Mouse (Mus musculus) forebrain, embryonic 15.5 days (tissue): ENCODE data around the gene Herc3. TPM values are rescaled to one million over a fixed set of nuclear protein-coding genes. Genes with fewer than 3 reads are reported as not detected.

Experiments used
- ATAC-seq: fragments of 200-750 bp; cut with Nextera tagmentation; replicated peaks from 2 replicates; pipeline ENCODE4 v1.8.0; 2017; ENCODE audit warnings: mild to moderate bottlenecking, moderate TSS enrichment, moderate library complexity
- H3K27ac ChIP-seq: fragments of 300-500 bp; sonication (generic); replicated peaks from 2 replicates; pipeline ENCODE4 v1.5.1; 2015; ENCODE audit warnings: mild to moderate bottlenecking, inconsistent platforms
- H3K27me3 ChIP-seq: fragments of 300-500 bp; sonication (generic); 2 replicates; pipeline ENCODE4 v1.6.1; 2015; ENCODE audit warnings: inconsistent platforms
- H3K36me3 ChIP-seq: fragments of 300-500 bp; sonication (generic); 2 replicates; pipeline ENCODE4 v1.6.1; 2015; ENCODE audit warnings: mild to moderate bottlenecking, inconsistent platforms
- H3K4me1 ChIP-seq: fragments of 300-500 bp; sonication (generic); 2 replicates; pipeline ENCODE4 v1.6.1; 2015; ENCODE audit warnings: inconsistent platforms
- H3K4me2 ChIP-seq: fragments of 300-500 bp; sonication (generic); replicated peaks from 2 replicates; pipeline ENCODE4 v1.6.1; 2015; ENCODE audit warnings: mild to moderate bottlenecking, inconsistent platforms
- H3K4me3 ChIP-seq: fragments of 300-500 bp; sonication (generic); 2 replicates; pipeline ENCODE4 v1.5.1; 2015; ENCODE audit warnings: mild to moderate bottlenecking, inconsistent platforms
- H3K9ac ChIP-seq: fragments of 300-500 bp; sonication (generic); replicated peaks from 2 replicates; pipeline ENCODE4 v1.6.1; 2015; ENCODE audit warnings: mild to moderate bottlenecking, inconsistent platforms
- H3K9me3 ChIP-seq: fragments of 300-500 bp; sonication (generic); 2 replicates; pipeline ENCODE4 v1.6.1; 2016; ENCODE audit warnings: inconsistent platforms
- WGBS: fragments of 180-500 bp; shearing (Covaris S2); methylation state at CpG from one replicate; pipeline ENCODE4 v1.1.7; 2015; ENCODE audit warnings: mixed read lengths; 5-methylcytosine and 5-hydroxymethylcytosine counted together
- polyA plus RNA-seq: library from polyadenylated mRNA; unstranded; fragments of >200 nt; fragmentation: Nextera tagmentation; extraction: Ambion mirVana; gene quantifications from 2 replicates; pipeline ENCODE4 v1.2.1, GENCODE M21; 2015

Herc3 gene
- polyA plus RNA-seq, 1 experiment from 2014 or later, result 26.7 TPM

- H3K4me1 ChIP-seq, result peaks cover 7% of the 10 kb centered on the region; the same call in 1 of the 2 replicates
- no peak overlapping the region for H3K27ac ChIP-seq
- 90% methylated on average over 2 of the region's 2 CpGs for WGBS
- no peak overlapping the region for H3K9ac ChIP-seq
- no peaks in the 10 kb centered on the region for H3K27me3 ChIP-seq
- H3K9me3 ChIP-seq, result no peaks in the 10 kb centered on the region
- no peak for ATAC-seq
- no peaks in the 10 kb centered on the region for H3K36me3 ChIP-seq
- no peak overlapping the region for H3K4me2 ChIP-seq
- H3K4me3 ChIP-seq, result no peak overlapping the region
These were observed 129.3 kb downstream of the Herc3 start for GRCm38 (mm10) chr6:58960523-58960922.

GRCm38 (mm10) chr6:58962691-58963090 is 131.4 kb downstream of the Herc3 start:
- no peaks in the 10 kb centered on the region for H3K36me3 ChIP-seq
- H3K27ac ChIP-seq, result no peak overlapping the region
- no peak for ATAC-seq
- H3K9me3 ChIP-seq, result no peaks in the 10 kb centered on the region
- no peaks in the 10 kb centered on the region for H3K27me3 ChIP-seq
- H3K9ac ChIP-seq, result no peak overlapping the region
- H3K4me2 ChIP-seq, result no peak overlapping the region
- 79% methylated on average over 5 of the region's 5 CpGs for WGBS
- H3K4me3 ChIP-seq, result no peak overlapping the region
- H3K4me1 ChIP-seq, result peaks cover 10% of the 10 kb centered on the region; the same call in 1 of the 2 replicates

GRCm38 (mm10) chr6:58964091-58964490 is 132.8 kb downstream of the Herc3 start:
- WGBS, result 96% methylated on average over 2 of the region's 2 CpGs
- no peak overlapping the region for H3K9ac ChIP-seq
- no peak overlapping the region for H3K27ac ChIP-seq
- no peak for ATAC-seq
- no peak overlapping the region for H3K4me3 ChIP-seq
- H3K36me3 ChIP-seq, result no peaks in the 10 kb centered on the region
- peaks cover 10% of the 10 kb centered on the region; the same call in 1 of the 2 replicates for H3K4me1 ChIP-seq
- H3K27me3 ChIP-seq, result no peaks in the 10 kb centered on the region
- H3K4me2 ChIP-seq, result no peak overlapping the region
- H3K9me3 ChIP-seq, result no peaks in the 10 kb centered on the region

- Histone ChIP-seq H3K27ac (no peak overlapping the region), H3K4me3 (no peak overlapping the region), H3K36me3 (no peaks in the 10 kb centered on the region), H3K4me2 (no peak overlapping the region), H3K9ac (no peak overlapping the region), H3K4me1 (peaks cover 10% of the 10 kb centered on the region; the same call in 1 of the 2 replicates), H3K9me3 (no peaks in the 10 kb centered on the region), H3K27me3 (no peaks in the 10 kb centered on the region)
- no peak for ATAC-seq
These were observed 133.3 kb downstream of the Herc3 start for GRCm38 (mm10) chr6:58964565-58964964.

- WGBS, result 54% methylated on average over 12 of the region's 12 CpGs
- no peak; the same call in 1 of the 2 replicates for ATAC-seq
- H3K27me3 ChIP-seq, result no peaks in the 10 kb centered on the region
- H3K36me3 ChIP-seq, result no peaks in the 10 kb centered on the region
- no peak overlapping the region for H3K27ac ChIP-seq
- H3K9me3 ChIP-seq, result no peaks in the 10 kb centered on the region
- no peak overlapping the region for H3K4me2 ChIP-seq
- no peak overlapping the region for H3K4me3 ChIP-seq
- H3K4me1 ChIP-seq, result peaks cover 10% of the 10 kb centered on the region; the same call in 1 of the 2 replicates
- no peak overlapping the region for H3K9ac ChIP-seq
These were observed 134.0 kb downstream of the Herc3 start for GRCm38 (mm10) chr6:58965071-58965831.

- no peak for ATAC-seq
These were observed 137.0 kb downstream of the Herc3 start for GRCm38 (mm10) chr6:58968272-58968671.

More at GRCm38 (mm10) chr6:58968272-58968671, 137.0 kb downstream of the Herc3 start:
- Histone ChIP-seq H3K4me3 (no peak overlapping the region), H3K4me1 (peaks cover 10% of the 10 kb centered on the region; the same call in 1 of the 2 replicates), H3K9me3 (no peaks in the 10 kb centered on the region), H3K27ac (no peak overlapping the region), H3K4me2 (no peak overlapping the region), H3K36me3 (no peaks in the 10 kb centered on the region), H3K27me3 (no peaks in the 10 kb centered on the region), H3K9ac (no peak overlapping the region)
- WGBS, result 92% methylated on average over 3 of the region's 3 CpGs

Other genes with a start within 250 kb of the Herc3 start
- 30.4 and 31.1 TPM in 2 replicates for gene Abcg2, start 246.9 kb upstream of the Herc3 start, polyA plus RNA-seq
- 69.4 and 90.4 TPM in 2 replicates for gene Nap1l5, start 75.6 kb downstream of the Herc3 start, polyA plus RNA-seq
- gene Fam13a, start 193.1 kb downstream of the Herc3 start, polyA plus RNA-seq, result 8.3 and 9.0 TPM in 2 replicates